Comparison of ENCODE assay signal across 8 mouse cellular contexts in the genomic region with DNA sequence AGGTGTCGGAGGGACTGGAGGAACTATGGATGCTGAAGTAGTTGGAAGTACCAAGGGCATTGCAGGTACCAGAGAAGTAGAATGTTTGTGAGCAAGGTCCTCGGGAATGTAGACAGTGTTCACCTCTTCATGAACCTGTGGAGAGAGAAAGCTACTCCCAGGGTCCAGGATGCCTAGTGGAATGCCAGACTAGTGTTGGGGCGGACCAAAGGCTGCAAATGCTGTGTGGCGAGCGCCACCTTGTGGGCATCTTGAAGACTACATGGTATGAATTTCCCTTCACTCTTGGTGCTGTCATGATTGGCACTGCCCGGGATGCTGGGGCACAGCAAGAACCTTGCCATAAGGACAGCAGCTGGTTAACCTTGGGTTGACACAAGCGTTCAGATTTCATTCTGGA. TPM values are rescaled to one million over a fixed set of nuclear protein-coding genes. Genes with fewer than 3 reads are reported as not detected.
A peak's percentile ranks its signal among the peaks of the same experiment; 100 is the strongest.
DNase-seq lines count a peak whose midpoint lies in the region; ATAC-seq lines count a peak whose summit lies in the region.

No protein-coding gene starts in this region.

- no peaks in the 10 kb centered on the region for H3K9me3 ChIP-seq in kidney, embryonic 14.5 days (ENCODE audit: control insufficient read depth, low read length)
- H3K9me3 ChIP-seq in limb, embryonic 11.5 days (ENCODE audit: control insufficient read depth, low read length) = no peaks in the 10 kb centered on the region

- H3K9ac ChIP-seq in kidney, embryonic 14.5 days (ENCODE audit: low read depth, low read length) = no peak overlapping the region
- H3K9ac ChIP-seq in limb, embryonic 11.5 days (ENCODE audit: low read length) = no peak overlapping the region

- peak; percentile 66 for ATAC-seq in CD4-positive, CD25-positive, alpha-beta regulatory T cell, adult 4 months
- peak; percentile 54; the same call in 1 of the 2 replicates for ATAC-seq in kidney, embryonic 14.5 days (ENCODE audit: low FRiP score, low TSS enrichment)
- no peak for ATAC-seq in limb, embryonic 11.5 days (ENCODE audit: insufficient number of reproducible peaks, low FRiP score, low TSS enrichment, low read depth)

- intact Hi-C loops in gastrocnemius, postnatal 14 days (cut with DNase I; ENCODE audit: low total_unique reads) = no loop called here

- H3K4me1 ChIP-seq in kidney, embryonic 14.5 days (ENCODE audit: control insufficient read depth, insufficient read depth, low read length) = peaks cover 9% of the 10 kb centered on the region
- H3K4me1 ChIP-seq in limb, embryonic 11.5 days (ENCODE audit: control insufficient read depth, insufficient read depth, low read length) = 0 out of 2 replicates have a peak, but pooled peaks cover 8% of the 10 kb centered on the region

- H3K27me3 ChIP-seq in kidney, embryonic 14.5 days (ENCODE audit: control insufficient read depth, insufficient read depth, low read length) = peaks cover 73% of the 10 kb centered on the region
- peaks cover 56% of the 10 kb centered on the region for H3K27me3 ChIP-seq in limb, embryonic 11.5 days (ENCODE audit: control insufficient read depth, insufficient read depth, low read length)

- peak; percentile 65 for DNase-seq in adrenal gland, adult 2 months
- peak; percentile 92 for DNase-seq in embryo, embryonic 10 days (ENCODE audit: low spot score)
- DNase-seq in gastrocnemius, postnatal 14 days = peak; percentile 59
- peak; percentile 81 for DNase-seq in limb, embryonic 11.5 days (ENCODE audit: low spot score)
- peak; percentile 80 for DNase-seq in neural tube, embryonic 10.5 days (ENCODE audit: extremely low spot score, low spot score)
- peak; percentile 85 for DNase-seq in testis, postnatal 10 days (ENCODE audit: low spot score)

- no peak overlapping the region for H3K27ac ChIP-seq in kidney, embryonic 14.5 days (ENCODE audit: low read depth, low read length)
- H3K27ac ChIP-seq in limb, embryonic 11.5 days (replicated peaks; ENCODE audit: low read depth, low read length) = no peak overlapping the region

- H3K36me3 ChIP-seq in kidney, embryonic 14.5 days (ENCODE audit: control insufficient read depth, insufficient read depth, low read length) = no peaks in the 10 kb centered on the region
- no peaks in the 10 kb centered on the region for H3K36me3 ChIP-seq in limb, embryonic 11.5 days (ENCODE audit: control insufficient read depth, insufficient read depth, low read length)

- 10% methylated on average over 7 of the region's 7 CpGs for WGBS in kidney, embryonic 14.5 days
- 11% methylated on average over 7 of the region's 7 CpGs for WGBS in limb, embryonic 11.5 days

- no peak overlapping the region for H3K4me3 ChIP-seq in kidney, embryonic 14.5 days (ENCODE audit: low read length)
- H3K4me3 ChIP-seq in limb, embryonic 11.5 days (ENCODE audit: low read depth, low read length) = no peak overlapping the region

- no peak overlapping the region for H3K4me2 ChIP-seq in kidney, embryonic 14.5 days (replicated peaks; ENCODE audit: low read depth, low read length)
- no peak overlapping the region for H3K4me2 ChIP-seq in limb, embryonic 11.5 days (ENCODE audit: low read depth, severe bottlenecking)

RNA-seq across cellular contexts. Expression of a gene that starts 22.6 kb away (rescaled TPM):
- not detected for polyA plus RNA-seq in CD4-positive, CD25-positive, alpha-beta regulatory T cell, adult 4 months (2017; shearing (Covaris generic))
- 10 to 100 TPM; 25.7 to 44.4 TPM for total RNA-seq in adrenal gland, adult 2 months (2021)
- polyA plus RNA-seq in adrenal gland, adult 2 months (2012; rRNA removed) = 0.67 and 10.0 TPM in 2 replicates
- total RNA-seq in gastrocnemius, postnatal 14 days (2021) = not detected
- polyA plus RNA-seq in kidney, embryonic 14.5 days (2014; fragmentation: Nextera tagmentation; extraction: Ambion mirVana) = 14.2 and 18.5 TPM in 2 replicates
- polyA plus RNA-seq in limb, embryonic 11.5 days (2014; fragmentation: Nextera tagmentation; extraction: Ambion mirVana) = not detected in 2 replicates
